Mouse (Mus musculus) liver, embryonic 16.5 days (tissue): ENCODE data around the gene Atf1. TPM values are rescaled to one million over a fixed set of nuclear protein-coding genes. Genes with fewer than 3 reads are reported as not detected.

Experiments
- ATAC-seq: fragments of 200-750 bp; cut with Nextera tagmentation; 2 replicates; pipeline ENCODE4 v1.8.0; 2017; ENCODE audit warnings: low read depth, mild to moderate bottlenecking, moderate number of reproducible peaks, moderate library complexity
- H3K27ac ChIP-seq: fragments of 300-500 bp; sonication (generic); 2 replicates; pipeline ENCODE4 v1.5.1; 2014; ENCODE audit warnings: mild to moderate bottlenecking, low read length
- H3K27me3 ChIP-seq: fragments of 300-500 bp; sonication (generic); 2 replicates; pipeline ENCODE4 v1.6.1; 2014; ENCODE audit warnings: low read depth, low read length, mixed read lengths; ENCODE audit not compliant: control insufficient read depth, insufficient read depth
- H3K36me3 ChIP-seq: fragments of 300-500 bp; sonication (generic); 2 replicates; pipeline ENCODE4 v1.6.1; 2014; ENCODE audit warnings: mild to moderate bottlenecking; ENCODE audit not compliant: control insufficient read depth, insufficient read depth
- H3K4me1 ChIP-seq: fragments of 300-500 bp; sonication (generic); 2 replicates; pipeline ENCODE4 v1.6.1; 2014; ENCODE audit warnings: low read depth, low read length, mixed read lengths; ENCODE audit not compliant: control insufficient read depth
- H3K4me2 ChIP-seq: fragments of 300-500 bp; sonication (generic); 2 replicates; pipeline ENCODE4 v1.6.1; 2014; ENCODE audit warnings: low read depth, low read length, mixed read lengths
- H3K4me3 ChIP-seq: fragments of 300-500 bp; sonication (generic); 2 replicates; pipeline ENCODE4 v1.5.1; 2014; ENCODE audit warnings: low read depth, mild to moderate bottlenecking, low read length
- H3K9ac ChIP-seq: fragments of 300-500 bp; sonication (generic); 2 replicates; pipeline ENCODE4 v1.6.1; 2014; ENCODE audit warnings: low read depth, low read length
- H3K9me3 ChIP-seq: fragments of 300-500 bp; sonication (generic); replicated peaks from 2 replicates; pipeline ENCODE4 v1.6.1; 2016; ENCODE audit warnings: low read length; ENCODE audit not compliant: control insufficient read depth
- WGBS: fragments of 180-500 bp; shearing (Covaris S2); extraction: QIAGEN DNeasy Blood & Tissue Kit; methylation state at CpG from one replicate; pipeline ENCODE4 v1.1.7; 2014; ENCODE audit not compliant: insufficient replicate concordance; 5-methylcytosine and 5-hydroxymethylcytosine counted together
- polyA plus RNA-seq: library from polyadenylated mRNA; unstranded; fragments of >200 nt; fragmentation: Nextera tagmentation; extraction: Ambion mirVana; gene quantifications from 2 replicates; pipeline ENCODE4 v1.2.1, GENCODE M21; 2015

The Atf1 gene
- polyA plus RNA-seq, 1 experiment from 2014 or later, result 28.6 TPM

GRCm38 (mm10) chr15:100204574-100204973 lies 23.0 kb upstream of the Atf1 start:
- H3K27me3 ChIP-seq, result no peaks in the 10 kb centered on the region
- no peak overlapping the region for H3K4me3 ChIP-seq
- no peak overlapping the region for H3K4me2 ChIP-seq
- no peaks in the 10 kb centered on the region for H3K36me3 ChIP-seq
- H3K9me3 ChIP-seq, result no peaks in the 10 kb centered on the region
- ATAC-seq, result peak; percentile 27; the same call in 1 of the 2 replicates
- 82% methylated on average over 1 of the region's 1 CpGs for WGBS
- H3K9ac ChIP-seq, result no peak overlapping the region
- no peaks in the 10 kb centered on the region for H3K4me1 ChIP-seq
- no peak overlapping the region for H3K27ac ChIP-seq

DNA sequence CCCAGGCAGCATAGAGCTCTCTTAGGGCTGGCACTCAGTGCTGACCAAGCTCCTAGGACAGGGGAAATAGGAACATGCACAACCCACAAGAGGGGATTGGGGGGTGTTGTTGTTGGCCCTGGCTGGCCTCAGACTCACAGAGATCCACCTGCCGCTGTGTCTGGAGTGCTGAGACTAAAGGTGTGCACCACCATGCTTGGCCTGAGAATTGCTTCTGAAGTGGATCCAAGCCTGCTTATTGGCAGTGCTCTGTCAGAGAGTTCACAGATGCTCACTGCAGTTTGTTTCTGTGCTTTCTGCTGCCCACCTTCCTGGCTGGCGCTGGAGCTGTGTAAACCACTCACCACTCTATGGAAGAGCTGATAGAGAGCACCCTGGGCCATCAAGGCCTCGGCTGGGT lies 17.6 kb upstream of the Atf1 start:
- no peaks in the 10 kb centered on the region for H3K4me1 ChIP-seq
- 0 out of 2 replicates have a peak, but pooled peaks cover 2% of the 10 kb centered on the region for H3K36me3 ChIP-seq
- H3K27ac ChIP-seq, result no peak overlapping the region
- no peak overlapping the region for H3K9ac ChIP-seq
- no peak overlapping the region for H3K4me2 ChIP-seq
- ATAC-seq, result no peak
- H3K4me3 ChIP-seq, result no peak overlapping the region
- H3K9me3 ChIP-seq, result no peaks in the 10 kb centered on the region
- 68% methylated on average over 3 of the region's 3 CpGs for WGBS
- H3K27me3 ChIP-seq, result no peaks in the 10 kb centered on the region

GRCm38 (mm10) chr15:100213339-100213738 lies 14.3 kb upstream of the Atf1 start:
- Histone ChIP-seq H3K27me3 (no peaks in the 10 kb centered on the region), H3K4me2 (no peak overlapping the region), H3K36me3 (peaks cover 2% of the 10 kb centered on the region; the same call in 1 of the 2 replicates), H3K4me1 (no peaks in the 10 kb centered on the region), H3K9me3 (no peaks in the 10 kb centered on the region), H3K27ac (no peak overlapping the region), H3K9ac (no peak overlapping the region), H3K4me3 (no peak overlapping the region)
- 75% methylated on average over 2 of the region's 2 CpGs for WGBS
- no peak for ATAC-seq

- Histone ChIP-seq H3K27ac (no peak overlapping the region), H3K9ac (no peak overlapping the region)
- no peak for ATAC-seq
Observed at GRCm38 (mm10) chr15:100215092-100215491, 12.5 kb upstream of the Atf1 start.

GRCm38 (mm10) chr15:100216173-100216572 lies 11.4 kb upstream of the Atf1 start:
- Histone ChIP-seq H3K9me3 (no peaks in the 10 kb centered on the region), H3K4me1 (no peaks in the 10 kb centered on the region), H3K27me3 (no peaks in the 10 kb centered on the region), H3K36me3 (no peaks in the 10 kb centered on the region; the same call in 1 of the 2 replicates), H3K9ac (no peak overlapping the region), H3K4me3 (no peak overlapping the region), H3K4me2 (no peak overlapping the region), H3K27ac (no peak overlapping the region)
- 77% methylated on average over 9 of the region's 9 CpGs for WGBS
- ATAC-seq, result no peak

More at GRCm38 (mm10) chr15:100215092-100215491, 12.5 kb upstream of the Atf1 start:
- no peaks in the 10 kb centered on the region for H3K27me3 ChIP-seq
- no peaks in the 10 kb centered on the region for H3K4me1 ChIP-seq
- peaks cover 2% of the 10 kb centered on the region; the same call in 1 of the 2 replicates for H3K36me3 ChIP-seq
- H3K4me3 ChIP-seq, result no peak overlapping the region
- H3K9me3 ChIP-seq, result no peaks in the 10 kb centered on the region
- 63% methylated on average over 11 of the region's 11 CpGs for WGBS
- no peak overlapping the region for H3K4me2 ChIP-seq

- Histone ChIP-seq H3K27ac (no peak overlapping the region), H3K4me1 (no peaks in the 10 kb centered on the region), H3K36me3 (no peaks in the 10 kb centered on the region; the same call in 1 of the 2 replicates), H3K4me3 (no peak overlapping the region), H3K27me3 (no peaks in the 10 kb centered on the region), H3K9ac (no peak overlapping the region), H3K4me2 (no peak overlapping the region), H3K9me3 (no peaks in the 10 kb centered on the region)
- WGBS, result 90% methylated on average over 3 of the region's 3 CpGs
- no peak for ATAC-seq
Observed at GRCm38 (mm10) chr15:100218018-100218417, 9.6 kb upstream of the Atf1 start.

DNA sequence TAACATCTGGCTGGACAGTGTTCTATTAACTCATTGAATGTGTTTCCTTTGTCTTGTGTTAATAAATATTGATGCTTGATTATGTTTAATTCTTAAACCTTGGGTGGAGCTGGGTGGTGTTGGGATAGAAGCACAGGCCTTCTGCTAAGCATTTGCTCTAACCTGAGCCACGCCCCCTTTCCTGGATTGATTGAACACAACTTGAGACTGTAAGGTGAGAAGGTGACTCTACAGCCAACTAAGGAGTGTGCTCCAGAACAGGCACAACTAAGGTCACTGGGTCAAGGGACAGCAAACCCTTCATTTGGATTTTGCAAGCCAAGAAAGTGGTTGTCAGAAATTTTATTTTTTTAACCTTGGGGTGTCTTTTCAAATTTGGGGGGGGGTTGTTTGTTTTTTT lies 8.2 kb upstream of the Atf1 start:
- no peak overlapping the region for H3K4me3 ChIP-seq
- H3K27ac ChIP-seq, result no peak overlapping the region
- H3K4me1 ChIP-seq, result no peaks in the 10 kb centered on the region
- no peaks in the 10 kb centered on the region for H3K27me3 ChIP-seq
- H3K36me3 ChIP-seq, result no peaks in the 10 kb centered on the region; the same call in 1 of the 2 replicates
- no peak for ATAC-seq
- 35% methylated on average over 1 of the region's 1 CpGs for WGBS
- no peak overlapping the region for H3K9ac ChIP-seq
- no peaks in the 10 kb centered on the region for H3K9me3 ChIP-seq
- H3K4me2 ChIP-seq, result no peak overlapping the region

DNA sequence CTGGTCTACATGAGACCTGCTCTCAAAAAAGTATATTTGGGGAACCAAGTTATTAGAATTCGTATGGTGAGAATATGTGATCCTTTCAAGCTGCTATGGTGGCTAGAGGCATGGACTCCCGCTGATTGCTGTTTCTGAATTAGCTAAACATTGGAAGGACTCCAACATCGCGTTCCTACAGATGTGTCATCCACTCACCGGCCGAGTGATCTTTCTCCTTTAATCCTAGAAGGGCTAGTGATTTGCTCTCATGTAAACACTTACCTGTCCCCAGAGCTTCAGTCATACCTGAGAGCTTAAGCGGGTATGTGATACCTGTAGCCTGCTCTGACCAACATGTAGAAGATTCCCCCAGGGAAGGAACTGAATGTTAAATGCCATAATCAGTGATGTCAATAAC lies 6.7 kb upstream of the Atf1 start:
- Histone ChIP-seq H3K36me3 (no peaks in the 10 kb centered on the region), H3K4me2 (no peak overlapping the region), H3K4me3 (no peak overlapping the region), H3K4me1 (peaks cover 3% of the 10 kb centered on the region), H3K27ac (no peak overlapping the region), H3K27me3 (no peaks in the 10 kb centered on the region), H3K9ac (no peak overlapping the region), H3K9me3 (no peaks in the 10 kb centered on the region)
- ATAC-seq, result no peak
- WGBS, result 77% methylated on average over 7 of the region's 7 CpGs

DNA sequence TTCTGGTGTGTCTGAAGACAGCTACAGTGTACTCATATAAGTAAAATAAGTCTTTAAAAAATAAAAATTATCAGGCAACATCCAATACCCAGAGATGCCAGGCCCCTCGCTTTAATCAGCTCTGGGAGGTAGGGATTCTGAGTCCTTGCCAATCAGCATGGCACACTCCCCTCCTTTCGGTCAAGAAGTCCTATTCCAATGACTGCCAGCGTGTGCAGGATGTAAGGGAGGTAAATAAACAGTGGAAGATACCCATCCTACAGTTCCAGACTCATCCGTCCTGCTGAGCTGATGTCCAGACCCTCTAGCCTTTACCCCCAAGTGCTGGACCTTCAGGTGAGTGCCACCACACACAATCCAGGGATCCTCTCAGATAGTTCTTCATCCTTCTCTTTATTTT lies 2.2 kb upstream of the Atf1 start:
- Histone ChIP-seq H3K9me3 (no peaks in the 10 kb centered on the region), H3K27me3 (no peaks in the 10 kb centered on the region), H3K4me3 (no peak overlapping the region), H3K4me2 (no peak overlapping the region), H3K27ac (no peak overlapping the region; the same call in 1 of the 2 replicates), H3K4me1 (peaks cover 26% of the 10 kb centered on the region), H3K9ac (no peak overlapping the region), H3K36me3 (no peaks in the 10 kb centered on the region; the same call in 1 of the 2 replicates)
- WGBS, result 85% methylated on average over 4 of the region's 4 CpGs
- no peak for ATAC-seq
